Mouse (Mus musculus) liver, embryonic 16.5 days (tissue): ENCODE measurements around the gene Ptk7. TPM values are rescaled to one million over a fixed set of nuclear protein-coding genes. Genes with fewer than 3 reads are reported as not detected.

Experiments
- ATAC-seq: fragments of 200-750 bp; cut with Nextera tagmentation; 2 replicates; pipeline ENCODE4 v1.8.0; 2017; ENCODE audit warnings: low read depth, mild to moderate bottlenecking, moderate number of reproducible peaks, moderate library complexity
- H3K27ac ChIP-seq: fragments of 300-500 bp; sonication (generic); 2 replicates; pipeline ENCODE4 v1.5.1; 2014; ENCODE audit warnings: mild to moderate bottlenecking, low read length
- H3K27me3 ChIP-seq: fragments of 300-500 bp; sonication (generic); 2 replicates; pipeline ENCODE4 v1.6.1; 2014; ENCODE audit warnings: low read depth, low read length, mixed read lengths; ENCODE audit not compliant: control insufficient read depth, insufficient read depth
- H3K36me3 ChIP-seq: fragments of 300-500 bp; sonication (generic); 2 replicates; pipeline ENCODE4 v1.6.1; 2014; ENCODE audit warnings: mild to moderate bottlenecking; ENCODE audit not compliant: control insufficient read depth, insufficient read depth
- H3K4me1 ChIP-seq: fragments of 300-500 bp; sonication (generic); 2 replicates; pipeline ENCODE4 v1.6.1; 2014; ENCODE audit warnings: low read depth, low read length, mixed read lengths; ENCODE audit not compliant: control insufficient read depth
- H3K4me2 ChIP-seq: fragments of 300-500 bp; sonication (generic); 2 replicates; pipeline ENCODE4 v1.6.1; 2014; ENCODE audit warnings: low read depth, low read length, mixed read lengths
- H3K4me3 ChIP-seq: fragments of 300-500 bp; sonication (generic); 2 replicates; pipeline ENCODE4 v1.5.1; 2014; ENCODE audit warnings: low read depth, mild to moderate bottlenecking, low read length
- H3K9ac ChIP-seq: fragments of 300-500 bp; sonication (generic); 2 replicates; pipeline ENCODE4 v1.6.1; 2014; ENCODE audit warnings: low read depth, low read length
- H3K9me3 ChIP-seq: fragments of 300-500 bp; sonication (generic); replicated peaks from 2 replicates; pipeline ENCODE4 v1.6.1; 2016; ENCODE audit warnings: low read length; ENCODE audit not compliant: control insufficient read depth
- WGBS: fragments of 180-500 bp; shearing (Covaris S2); extraction: QIAGEN DNeasy Blood & Tissue Kit; methylation state at CpG from one replicate; pipeline ENCODE4 v1.1.7; 2014; ENCODE audit not compliant: insufficient replicate concordance; 5-methylcytosine and 5-hydroxymethylcytosine counted together
- microRNA-seq: library from miRNA; unstranded; fragments of <30 nt; microRNA quantifications from one replicate; pipeline ENCODE4, GENCODE M21; 2016
- polyA plus RNA-seq: library from polyadenylated mRNA; unstranded; fragments of >200 nt; fragmentation: Nextera tagmentation; extraction: Ambion mirVana; gene quantifications from 2 replicates; pipeline ENCODE4 v1.2.1, GENCODE M21; 2015

Gene Ptk7
- polyA plus RNA-seq, 1 experiment from 2014 or later, result 9.4 TPM

DNA sequence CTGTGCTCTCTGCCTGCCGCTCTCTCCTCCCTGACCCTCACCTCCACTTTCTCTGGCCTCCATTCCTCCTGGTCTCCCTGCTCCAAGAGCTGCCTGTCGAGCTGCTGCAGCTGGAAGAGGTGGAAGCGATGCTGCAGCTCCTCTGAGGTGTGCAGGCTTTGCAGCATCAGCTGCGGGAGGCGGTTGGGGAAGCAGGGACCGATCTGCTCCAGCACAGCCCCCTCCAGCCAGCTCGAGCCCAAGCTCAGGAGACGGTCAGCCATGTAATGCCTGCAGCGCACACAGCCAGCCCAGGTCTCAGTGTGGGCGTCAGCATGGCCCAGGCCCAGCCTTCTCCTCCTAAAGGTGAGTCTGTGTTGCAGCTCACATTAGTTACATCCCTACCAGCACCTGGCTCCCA lies 109.3 kb downstream of the Ptk7 start:
- WGBS, result 51% methylated on average over 10 of the region's 10 CpGs
- H3K4me3 ChIP-seq, result no peak overlapping the region
- no peaks in the 10 kb centered on the region for H3K36me3 ChIP-seq
- H3K9ac ChIP-seq, result no peak overlapping the region
- no peaks in the 10 kb centered on the region for H3K9me3 ChIP-seq
- ATAC-seq, result no peak
- peaks cover 12% of the 10 kb centered on the region; the same call in 1 of the 2 replicates for H3K27me3 ChIP-seq
- H3K4me2 ChIP-seq, result no peak overlapping the region
- H3K4me1 ChIP-seq, result no peaks in the 10 kb centered on the region
- no peak overlapping the region for H3K27ac ChIP-seq

Small RNAs within 50 kb of the gene (microRNA-seq; reads per million reads assigned to microRNA genes)
- 0.74 reads per million for gene Mir6976

Other genes starting within 250 kb of the Ptk7 start
- 0.78 and 1.3 TPM in 2 replicates for gene Zfp318, start 245.8 kb downstream of the Ptk7 start, polyA plus RNA-seq
- gene Crip3, start 200.6 kb downstream of the Ptk7 start, polyA plus RNA-seq, result not detected in 2 replicates
- 0.06 TPM in 1 of 2 replicates, not detected in the other for gene Slc22a7, start 191.0 kb downstream of the Ptk7 start, polyA plus RNA-seq
- not detected in 2 replicates for gene Ttbk1, start 141.8 kb downstream of the Ptk7 start, polyA plus RNA-seq
- 12.7 and 15.6 TPM in 2 replicates for gene Dnph1, start 132.8 kb downstream of the Ptk7 start, polyA plus RNA-seq
- 0.60 and 0.76 TPM in 2 replicates for gene Cul9, start 83.1 kb downstream of the Ptk7 start, polyA plus RNA-seq
- gene Srf, start 73.3 kb downstream of the Ptk7 start, polyA plus RNA-seq, result 1.8 and 2.0 TPM in 2 replicates
- gene Klc4, start 16.5 kb upstream of the Ptk7 start, polyA plus RNA-seq, result 10.0 and 12.2 TPM in 2 replicates
- 58.1 and 67.0 TPM in 2 replicates for gene Mrpl2, start 16.7 kb upstream of the Ptk7 start, polyA plus RNA-seq
- 10.7 and 11.6 TPM in 2 replicates for gene Cul7, start 20.8 kb upstream of the Ptk7 start, polyA plus RNA-seq
- gene Rrp36, start 44.8 kb upstream of the Ptk7 start, polyA plus RNA-seq, result 17.4 and 18.9 TPM in 2 replicates
- gene Mea1, start 49.3 kb upstream of the Ptk7 start, polyA plus RNA-seq, result 50.1 and 50.6 TPM in 2 replicates
- gene Klhdc3, start 51.4 kb upstream of the Ptk7 start, polyA plus RNA-seq, result 51.6 and 52.0 TPM in 2 replicates
- 25.5 and 28.7 TPM in 2 replicates for gene Ppp2r5d, start 75.6 kb upstream of the Ptk7 start, polyA plus RNA-seq
- 8.1 and 10.4 TPM in 2 replicates for gene Pex6, start 82.0 kb upstream of the Ptk7 start, polyA plus RNA-seq
- gene Gnmt, start 99.7 kb upstream of the Ptk7 start, polyA plus RNA-seq, result 112 and 152 TPM in 2 replicates
- 24.7 TPM in 2 replicates for gene Cnpy3, start 122.7 kb upstream of the Ptk7 start, polyA plus RNA-seq
- gene Ptcra, start 134.2 kb upstream of the Ptk7 start, polyA plus RNA-seq, result 0.13 and 0.16 TPM in 2 replicates
- gene 2310039H08Rik, start 143.1 kb upstream of the Ptk7 start, polyA plus RNA-seq, result 56.1 and 56.6 TPM in 2 replicates
- gene Rpl7l1, start 153.2 kb upstream of the Ptk7 start, polyA plus RNA-seq, result 68.9 and 72.2 TPM in 2 replicates
- gene Bicral, start 229.0 kb upstream of the Ptk7 start, polyA plus RNA-seq, result 2.4 and 2.5 TPM in 2 replicates